Mouse (Mus musculus): Measurements from ENCODE around the gene Arf5. TPM values are rescaled to one million over a fixed set of nuclear protein-coding genes. Genes with fewer than 3 reads are reported as not detected.

Gene Arf5
- total RNA-seq, 2 experiments from 2014 or later: 258 to 267 TPM

GRCm38 (mm10) chr6:28427096-28427839, 3.9 kb downstream of the Arf5 start, which contains the start of gene Fscn3:
Gene Fscn3, plus strand, starts transcription at chr6:28427789.
- no peak for DNase-seq (ENCODE audit: low spot score in 2 of 2)

DNA sequence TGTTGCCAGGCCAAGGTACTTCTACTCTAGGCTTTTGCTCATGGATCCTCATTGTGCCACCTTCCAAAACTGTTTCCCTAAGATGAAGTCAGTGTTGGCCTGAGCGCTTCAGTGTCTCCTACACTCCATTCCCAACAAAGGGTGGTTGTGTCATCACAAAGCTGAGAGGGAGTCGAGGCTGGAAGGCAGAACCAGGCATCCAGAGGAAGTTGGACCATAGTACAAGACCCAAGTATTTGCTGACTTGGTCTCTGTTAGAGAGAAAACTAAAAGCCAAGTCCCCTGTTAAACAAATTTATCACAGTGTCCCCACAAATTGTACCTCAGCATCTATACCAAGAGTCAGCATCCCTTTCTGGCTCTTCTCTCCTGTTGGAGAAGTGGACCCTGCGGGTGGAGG, 4.9 kb downstream of the Arf5 start, which contains the start of gene Gcc1:
Gcc1 (minus strand) TSS at position 101 of the 400 bp plus-strand sequence.
- no peak for DNase-seq (ENCODE audit: low spot score in 2 of 2)

- no peak for DNase-seq (ENCODE audit: low spot score in 2 of 2)
These were observed 6.5 kb downstream of the Arf5 start for GRCm38 (mm10) chr6:28429870-28430269.

GRCm38 (mm10) chr6:28430795-28431537, 7.6 kb downstream of the Arf5 start:
- no peak for DNase-seq (ENCODE audit: low spot score in 2 of 2)

- no peak for DNase-seq (ENCODE audit: low spot score in 2 of 2)
These were observed 8.1 kb downstream of the Arf5 start for GRCm38 (mm10) chr6:28431538-28431855.

GRCm38 (mm10) chr6:28447937-28448336, 24.6 kb downstream of the Arf5 start:
- DNase-seq (ENCODE audit: low spot score in 2 of 2): no peak

- DNase-seq (ENCODE audit: low spot score in 2 of 2): no peak
These were observed 25.9 kb downstream of the Arf5 start, which contains the start of gene Pax4 for GRCm38 (mm10) chr6:28449253-28449652. Gene Pax4, minus strand, starts transcription at chr6:28449353.

- DNase-seq (ENCODE audit: low spot score in 2 of 2): no peak
These were observed 27.1 kb downstream of the Arf5 start for GRCm38 (mm10) chr6:28450481-28450880.

DNA sequence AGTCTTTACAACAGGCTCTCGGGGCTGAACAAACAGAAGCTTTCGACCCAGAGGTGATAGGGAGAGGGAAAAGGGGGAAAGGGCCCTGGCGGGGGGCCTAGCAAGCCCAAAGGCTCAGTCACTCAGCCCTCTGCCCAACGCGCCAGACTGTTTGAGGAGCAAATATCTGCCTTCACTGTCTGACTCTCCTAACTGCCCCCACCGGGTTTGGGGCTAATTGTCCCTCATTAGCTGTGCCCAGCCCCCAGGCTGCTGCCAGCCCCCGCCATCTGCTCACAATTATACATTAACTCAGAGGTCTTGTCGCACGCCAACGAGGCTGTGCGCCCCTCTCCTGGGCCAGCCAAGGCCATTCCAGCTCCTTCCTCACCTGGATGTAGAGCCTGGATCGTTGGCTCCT, 27.6 kb downstream of the Arf5 start:
- DNase-seq (ENCODE audit: low spot score in 2 of 2): no peak

GRCm38 (mm10) chr6:28459221-28459668, 35.9 kb downstream of the Arf5 start:
- no peak for DNase-seq (ENCODE audit: low spot score in 2 of 2)

GRCm38 (mm10) chr6:28460534-28460933, 37.2 kb downstream of the Arf5 start:
- peak in 1 of 2 experiments; percentile 74 for DNase-seq (ENCODE audit: low spot score in 2 of 2)

DNA sequence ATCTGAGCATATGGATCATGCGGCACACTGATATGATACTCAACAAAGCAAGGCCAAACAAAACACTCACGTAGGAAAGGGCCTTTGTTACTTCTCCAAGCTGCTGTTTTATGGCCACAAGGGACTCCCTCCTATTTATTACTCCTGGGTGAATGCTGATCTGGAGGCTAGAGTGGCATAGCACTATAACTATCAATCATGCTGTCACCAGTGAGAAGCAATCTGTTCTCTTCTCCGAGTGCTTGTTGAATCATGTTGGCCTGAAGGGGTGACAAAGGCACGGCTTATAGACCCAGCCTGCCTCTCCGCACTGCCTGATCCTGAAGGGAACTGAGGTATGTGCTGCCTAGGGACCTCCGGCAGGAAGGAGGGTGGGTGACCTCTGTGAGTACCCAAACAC, 41.3 kb downstream of the Arf5 start:
- no peak for DNase-seq (ENCODE audit: low spot score in 2 of 2)

GRCm38 (mm10) chr6:28470017-28470602, 46.8 kb downstream of the Arf5 start:
- DNase-seq (ENCODE audit: low spot score in 2 of 2): no peak

DNA sequence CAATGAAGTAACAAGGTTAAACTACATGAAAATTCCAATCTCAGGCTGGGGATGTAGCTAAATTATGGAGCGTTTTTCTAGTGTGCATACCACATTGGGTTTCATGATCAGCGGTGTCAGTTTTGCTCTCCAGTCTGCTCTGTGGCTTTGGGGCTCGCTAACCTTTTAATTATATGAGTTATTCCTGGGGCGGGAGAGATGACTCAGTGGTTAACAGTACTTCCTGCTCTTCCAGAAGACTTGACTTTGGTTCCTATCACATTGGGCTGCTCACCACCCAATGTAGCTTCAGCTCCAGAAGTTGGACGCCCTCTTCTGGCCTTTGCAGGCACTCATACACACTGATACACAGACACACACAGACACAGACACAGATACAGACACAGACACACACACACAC, 47.3 kb downstream of the Arf5 start:
- no peak for DNase-seq (ENCODE audit: low spot score in 2 of 2)

DNA sequence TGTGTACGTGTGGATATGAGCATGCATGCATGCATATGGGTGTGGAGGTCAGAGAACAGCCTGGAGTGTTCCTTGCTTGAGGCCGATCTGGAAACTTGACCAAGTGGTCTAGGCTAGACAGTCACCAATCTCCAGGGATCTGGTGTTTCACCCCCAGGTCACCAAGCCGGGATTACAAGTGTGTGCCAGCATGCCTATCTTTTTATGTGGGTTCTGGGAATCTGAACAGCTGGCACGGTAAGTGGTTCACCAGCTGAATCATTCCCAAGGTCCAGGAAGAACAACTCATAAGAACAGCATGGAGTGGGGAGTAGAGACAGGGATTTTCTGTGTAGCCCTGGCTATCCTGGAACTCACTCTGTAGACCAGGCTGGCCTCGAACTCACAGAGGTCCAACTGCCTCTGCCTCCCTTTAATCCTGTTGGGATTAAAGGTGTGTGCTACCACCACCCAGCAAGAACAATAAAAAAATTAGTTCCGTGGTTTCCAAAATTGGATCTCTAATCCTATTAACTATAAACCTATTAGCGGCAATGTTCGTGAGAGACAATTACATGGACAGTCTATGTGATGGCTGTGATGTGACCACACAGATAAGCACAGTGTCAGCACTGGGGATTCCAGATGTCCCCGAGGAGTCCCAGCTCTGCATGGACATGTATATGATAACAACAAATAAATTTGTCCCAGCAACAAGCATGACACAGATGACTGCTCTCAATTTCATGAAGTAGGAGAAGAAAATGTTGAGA, 48.1 kb downstream of the Arf5 start:
- DNase-seq (ENCODE audit: low spot score in 2 of 2): no peak

DNA sequence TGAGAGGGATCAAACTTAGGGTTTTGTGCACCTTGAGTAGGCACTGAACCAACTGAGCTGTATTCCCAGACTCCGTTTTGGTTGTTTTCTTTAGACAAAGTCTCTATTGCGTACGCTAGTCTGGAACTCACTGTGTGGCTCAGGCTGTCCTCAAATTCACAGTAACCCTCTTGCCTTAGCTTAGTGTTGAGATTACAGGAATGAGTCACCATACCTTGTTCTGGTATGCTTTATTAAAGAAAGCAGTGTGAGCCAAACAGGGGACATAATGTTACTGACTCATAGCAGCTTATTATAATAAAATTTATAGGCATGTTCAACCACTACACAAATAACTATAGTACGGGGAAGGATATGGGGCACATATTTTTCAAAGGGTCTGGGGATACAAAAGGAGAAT, 50.9 kb downstream of the Arf5 start:
- DNase-seq (ENCODE audit: low spot score in 2 of 2): no peak

DNA sequence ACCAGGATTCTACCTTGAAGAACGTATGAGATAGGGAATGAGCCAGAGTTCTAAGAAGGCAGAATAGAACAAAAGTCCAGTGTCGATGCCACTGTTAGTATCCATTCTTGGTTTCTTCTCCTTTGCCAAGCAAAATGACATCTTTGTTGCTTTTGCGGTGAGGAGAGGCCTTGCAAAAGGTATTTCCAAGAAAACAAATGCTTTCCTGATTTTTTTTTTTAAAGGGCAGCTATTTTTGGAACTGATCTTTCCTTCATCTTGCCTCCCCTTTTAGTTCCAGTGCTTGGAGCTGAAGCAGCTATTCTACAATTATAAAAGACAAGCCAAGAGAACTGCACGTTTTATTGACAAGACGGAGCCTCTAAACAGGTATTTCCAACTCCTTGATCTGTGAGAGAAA, 51.5 kb downstream of the Arf5 start, which contains the start of gene Snd1:
Snd1 (plus strand) TSS at position 301 of the 400 bp plus-strand sequence.
- DNase-seq (ENCODE audit: low spot score in 2 of 2): no peak

All from layer of hippocampus, adult 18-20 months (tissue).